Mouse (Mus musculus) layer of hippocampus, adult 9-10 months (tissue): ENCODE data around the gene Ank2.

ENCODE experiments used
- DNase-seq: peaks from one replicate; pipeline ENCODE4 v3.0.0; 2022; ENCODE audit warnings: low spot score

Gene Ank2

DNA sequence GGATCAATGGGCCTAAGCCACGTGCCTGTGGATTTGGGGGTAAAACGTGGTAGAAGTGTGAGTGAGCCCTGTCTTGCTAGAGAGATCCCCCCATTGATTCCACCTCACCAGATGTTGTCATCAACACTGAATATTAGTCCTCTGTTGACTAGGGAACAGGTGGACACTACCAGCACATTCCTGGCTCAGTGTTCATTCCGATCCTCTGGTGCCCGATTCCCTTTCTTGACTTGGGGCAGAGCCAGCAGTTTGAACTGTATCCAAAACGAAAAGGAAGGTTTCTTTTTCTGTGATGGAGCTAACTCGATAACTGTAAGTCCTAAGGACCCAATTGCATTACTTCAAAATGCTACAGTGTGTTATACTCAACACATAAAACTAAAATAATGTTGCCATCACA, 382.9 kb downstream of the Ank2 start:
- no peak for DNase-seq

DNA sequence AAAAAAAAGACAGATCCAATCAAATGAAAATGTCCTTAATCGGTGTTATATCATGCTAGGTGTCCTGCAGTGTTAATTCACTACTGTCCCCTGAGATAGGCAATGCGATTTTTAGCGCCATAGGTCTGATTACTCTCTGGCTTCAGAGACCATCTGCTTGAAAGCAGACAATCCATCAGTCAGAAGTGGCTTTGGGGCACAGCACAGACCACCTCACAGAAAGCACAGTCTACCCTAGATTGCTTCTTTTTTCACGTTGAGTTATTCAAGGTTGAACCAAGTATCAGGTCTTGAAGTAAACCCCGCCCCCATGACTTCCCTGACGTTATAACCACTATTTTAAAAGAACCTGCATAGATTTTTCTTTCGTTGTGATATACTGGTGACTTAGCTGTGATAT, 385.9 kb downstream of the Ank2 start:
- DNase-seq: no peak

DNA sequence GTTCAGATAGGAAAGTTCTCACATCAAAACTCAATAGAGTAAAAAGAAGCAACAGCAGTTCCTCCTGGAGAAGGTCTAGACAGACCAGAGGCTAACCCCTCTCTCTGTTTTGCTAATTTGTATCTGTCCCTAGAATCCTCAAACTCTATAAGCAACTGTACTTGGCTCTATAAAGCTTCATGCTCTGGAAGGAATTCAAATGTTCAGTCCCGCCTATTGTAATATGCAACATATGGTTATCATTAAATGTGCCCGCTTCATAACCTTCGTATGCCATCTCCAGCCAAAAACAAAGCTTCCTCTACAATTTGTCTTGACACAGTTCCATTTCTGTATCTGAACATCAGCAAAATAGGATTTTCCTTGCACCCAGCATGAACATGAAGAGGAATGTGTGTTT, 389.7 kb downstream of the Ank2 start:
- DNase-seq: no peak

DNA sequence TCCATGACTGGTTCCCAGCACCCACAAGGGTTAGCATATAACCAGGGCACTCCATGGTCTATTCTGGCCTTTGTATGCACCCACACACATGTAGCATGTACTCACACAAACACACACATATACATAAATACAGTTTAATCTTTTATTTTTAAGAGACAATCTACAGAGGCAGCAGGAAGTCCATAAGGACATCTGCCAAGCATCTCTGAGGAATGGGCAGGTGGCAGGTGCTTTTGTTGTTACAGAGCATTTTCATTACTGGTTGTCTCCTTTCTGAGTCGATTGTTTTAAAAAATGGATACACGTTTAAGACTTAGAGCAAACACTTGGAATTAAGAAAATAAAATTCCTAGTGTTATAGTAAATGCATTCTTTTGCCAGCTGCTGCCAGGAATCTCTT, 390.7 kb downstream of the Ank2 start:
- no peak for DNase-seq

DNA sequence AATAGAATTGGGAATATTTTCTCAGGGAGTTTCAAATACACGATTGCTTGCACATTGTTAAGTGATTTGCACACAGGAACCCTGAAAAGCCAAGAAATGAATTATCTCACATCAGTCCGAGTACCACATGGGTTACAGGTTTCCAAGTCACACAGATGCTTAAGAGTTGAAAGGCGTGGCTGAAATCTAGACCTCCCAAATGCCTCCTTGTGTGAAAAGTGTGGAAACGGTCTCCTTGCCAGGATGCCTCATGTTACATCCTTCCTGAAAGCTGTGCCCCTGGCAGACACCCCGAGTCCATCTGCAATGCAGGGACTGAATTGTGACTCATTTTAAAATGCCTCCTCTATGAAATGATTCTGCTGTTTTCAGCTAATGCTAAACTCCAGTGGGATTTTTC, 391.9 kb downstream of the Ank2 start:
- DNase-seq: no peak

DNA sequence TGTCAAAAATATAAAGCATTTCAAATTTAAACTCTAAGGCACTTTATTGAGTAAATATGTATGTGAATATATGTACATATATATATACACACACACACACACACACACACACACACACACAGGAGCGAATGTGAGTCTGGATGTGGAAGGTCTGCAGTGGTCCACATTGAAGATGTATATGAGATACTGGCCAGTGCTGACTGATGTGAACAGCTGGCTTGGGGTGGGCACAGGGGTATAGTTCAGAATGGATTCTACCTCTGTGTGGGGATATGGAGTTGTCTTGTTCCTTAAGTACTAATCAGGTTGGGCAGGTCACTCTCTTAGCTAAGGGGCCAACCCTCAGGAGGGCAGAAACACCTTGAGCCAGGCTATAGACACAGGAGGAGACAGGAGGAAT, 397.8 kb downstream of the Ank2 start:
- no peak for DNase-seq

DNA sequence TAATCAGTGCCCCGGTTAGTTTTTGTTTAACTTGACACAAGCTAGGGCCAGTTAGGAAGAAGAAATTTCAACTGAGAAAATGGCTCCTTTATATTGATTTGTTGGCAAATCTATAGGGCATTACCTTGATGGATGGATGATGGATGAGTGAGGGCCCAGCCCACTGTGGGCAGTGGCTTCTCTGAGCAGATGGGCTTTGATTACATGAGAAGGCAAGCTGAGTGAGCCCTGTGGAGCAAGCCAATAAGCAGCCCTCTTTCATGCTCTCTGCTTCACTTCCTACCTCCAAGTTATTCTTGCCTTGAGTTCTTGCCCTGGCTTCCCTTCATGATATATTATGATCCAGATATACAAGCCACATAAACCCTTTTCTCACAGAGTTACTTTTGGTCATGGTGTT, 401.4 kb downstream of the Ank2 start:
- no peak for DNase-seq

DNA sequence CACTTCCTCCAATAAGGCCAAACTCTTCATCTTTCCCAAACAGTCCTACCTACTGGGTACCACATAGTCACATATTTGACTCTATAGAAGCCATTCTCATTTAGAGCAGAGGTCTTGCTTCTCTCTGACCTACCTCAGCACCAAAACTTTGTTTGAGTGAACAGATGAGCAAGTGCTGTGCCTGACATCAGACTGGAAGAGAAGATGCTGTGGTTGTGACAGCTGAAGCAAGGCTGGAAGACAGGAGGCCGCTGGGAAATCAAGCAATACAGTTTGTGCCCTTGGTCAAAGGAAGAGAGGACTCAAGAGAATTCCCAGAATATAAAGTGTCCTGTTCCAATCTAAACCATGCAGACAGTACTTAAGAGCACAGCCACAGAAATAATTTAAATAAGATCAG, 402.0 kb downstream of the Ank2 start:
- no peak for DNase-seq

DNA sequence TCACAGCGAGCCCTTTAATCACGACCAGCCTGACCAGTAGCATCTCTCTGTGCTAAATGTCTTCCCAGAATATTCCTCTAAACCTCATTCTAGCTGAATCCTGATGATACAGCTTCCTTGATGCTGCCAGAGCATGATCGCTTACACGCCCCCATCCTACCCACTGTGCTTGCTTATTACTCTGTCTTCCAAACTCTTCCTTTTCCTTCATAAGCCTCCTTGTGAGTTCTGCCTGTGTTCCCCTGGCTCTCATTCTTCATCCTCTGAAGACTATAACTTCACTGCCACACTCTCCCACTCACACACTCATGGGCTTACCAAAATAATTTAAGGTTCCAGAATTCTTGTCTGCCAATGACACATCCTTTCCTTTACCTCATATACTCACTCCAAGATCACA, 405.5 kb downstream of the Ank2 start:
- DNase-seq: no peak

DNA sequence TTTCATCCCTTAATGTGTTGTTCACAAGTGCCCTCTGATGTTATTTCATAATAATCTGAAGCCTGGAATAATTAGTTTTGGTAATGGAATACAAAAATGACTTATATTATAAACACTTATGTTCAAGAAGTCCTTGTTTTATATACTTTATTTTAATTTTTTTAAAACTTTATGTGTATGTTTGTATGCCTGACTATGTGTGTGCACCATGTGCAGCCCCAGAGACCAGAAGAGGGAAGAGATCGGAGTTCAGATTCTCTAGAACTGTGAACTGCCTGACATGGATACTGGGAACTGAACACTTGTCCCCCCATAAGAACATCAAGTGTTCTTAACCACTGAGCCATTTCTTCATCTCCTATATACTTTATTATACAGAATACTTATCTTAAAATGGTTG, 411.6 kb downstream of the Ank2 start:
- no peak for DNase-seq

DNA sequence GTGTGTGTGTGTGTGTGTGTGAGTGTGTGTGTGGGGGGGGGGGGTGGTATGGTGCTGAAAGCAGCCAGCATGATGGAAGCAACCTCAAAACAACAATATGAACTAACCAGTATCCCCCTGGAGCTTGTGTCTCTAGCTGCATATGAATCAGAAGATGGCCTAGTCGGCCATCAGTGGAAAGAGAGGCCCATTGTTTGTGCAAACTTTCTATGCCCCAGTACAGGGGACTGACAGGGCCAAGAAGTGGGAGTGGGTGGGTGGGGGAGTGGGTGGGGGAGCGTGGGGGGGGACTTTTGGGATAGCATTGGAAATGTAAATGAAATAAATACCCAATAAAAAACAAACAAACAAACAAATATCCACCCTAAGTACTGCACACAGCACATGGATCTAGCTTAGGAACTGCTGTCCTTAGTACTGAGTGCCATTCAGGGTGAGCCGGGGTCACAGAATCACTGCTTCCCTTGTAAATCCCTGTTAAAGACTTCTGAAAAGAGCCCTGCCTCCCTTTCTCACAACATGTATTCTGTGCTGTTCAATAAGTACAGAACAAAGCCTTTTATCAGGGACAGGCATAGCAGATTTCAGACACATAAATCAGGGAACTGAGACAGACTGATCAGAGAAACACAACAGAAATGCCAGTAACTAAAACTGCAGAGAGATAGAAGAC, 412.2 kb downstream of the Ank2 start:
- no peak for DNase-seq

DNA sequence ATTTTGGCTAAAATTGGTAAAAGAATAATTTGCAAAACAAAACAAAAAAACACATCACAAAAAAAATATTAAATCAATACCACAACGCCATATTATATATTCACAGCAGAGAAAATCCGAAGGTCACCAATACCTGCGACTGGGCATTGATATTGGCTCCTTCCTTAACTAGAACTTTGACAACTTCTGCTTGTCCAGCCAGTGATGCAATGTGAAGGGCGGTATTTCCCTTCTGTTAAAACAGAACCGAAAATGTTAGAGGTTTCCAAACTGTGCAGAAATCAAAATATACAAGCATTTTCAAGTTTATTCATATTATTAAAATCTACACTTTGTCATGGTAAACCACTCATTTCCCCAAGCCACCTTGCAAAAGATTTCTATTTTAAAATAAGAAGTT, 421.8 kb downstream of the Ank2 start:
- no peak for DNase-seq

DNA sequence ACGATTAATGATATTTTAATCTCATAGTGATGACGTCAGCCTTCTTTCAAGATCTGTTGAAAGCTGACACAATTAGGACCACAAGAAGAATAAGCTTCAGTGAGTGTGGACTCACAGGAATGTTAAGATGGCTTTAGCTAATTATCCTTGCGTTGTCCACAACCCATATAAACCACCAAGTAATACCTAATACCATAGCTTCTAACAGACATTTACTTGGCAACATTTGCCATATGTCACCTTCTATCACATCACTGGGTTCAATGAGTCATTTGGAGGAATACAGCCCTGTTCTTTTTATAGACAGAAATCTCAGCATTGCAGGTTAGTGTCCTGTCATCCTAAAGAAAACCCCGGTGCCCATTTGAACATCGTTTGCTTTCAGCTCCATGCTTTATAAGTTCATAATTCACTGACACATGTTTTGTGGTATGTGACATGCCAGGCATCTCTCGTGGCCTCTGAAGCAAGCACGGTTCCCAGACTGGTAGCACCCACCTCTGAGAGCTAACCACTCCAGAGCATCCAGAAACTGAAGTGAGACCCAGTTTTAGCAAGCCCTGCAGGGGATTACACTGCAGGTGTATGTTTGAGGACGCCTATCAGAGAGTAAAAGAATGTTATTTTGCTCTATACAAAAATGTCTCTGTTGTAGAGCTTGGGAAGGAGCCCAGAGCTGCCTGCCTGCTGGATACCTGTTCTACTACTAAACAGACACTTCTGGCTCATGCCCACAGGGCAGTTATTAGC, 423.4 kb downstream of the Ank2 start:
- DNase-seq: no peak

DNA sequence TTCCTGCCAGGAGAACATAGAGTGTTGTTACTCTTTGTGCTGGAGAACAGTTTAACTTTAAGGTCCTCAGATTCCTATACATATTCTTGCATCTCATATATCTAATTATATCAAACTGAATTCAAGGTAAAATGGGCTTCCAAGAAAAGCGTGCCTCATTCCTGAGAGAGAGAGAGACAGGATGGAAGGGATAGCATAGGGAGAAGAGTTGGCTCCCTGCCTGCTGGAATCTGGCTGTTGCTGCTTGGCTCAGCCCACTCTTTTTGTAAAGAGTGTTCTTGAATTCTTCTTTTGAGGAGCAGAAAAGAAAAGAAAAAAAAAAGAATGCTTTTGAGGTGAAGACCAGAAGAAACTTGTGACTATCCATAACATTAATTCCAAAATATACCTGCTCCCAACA, 427.7 kb downstream of the Ank2 start:
- no peak for DNase-seq

DNA sequence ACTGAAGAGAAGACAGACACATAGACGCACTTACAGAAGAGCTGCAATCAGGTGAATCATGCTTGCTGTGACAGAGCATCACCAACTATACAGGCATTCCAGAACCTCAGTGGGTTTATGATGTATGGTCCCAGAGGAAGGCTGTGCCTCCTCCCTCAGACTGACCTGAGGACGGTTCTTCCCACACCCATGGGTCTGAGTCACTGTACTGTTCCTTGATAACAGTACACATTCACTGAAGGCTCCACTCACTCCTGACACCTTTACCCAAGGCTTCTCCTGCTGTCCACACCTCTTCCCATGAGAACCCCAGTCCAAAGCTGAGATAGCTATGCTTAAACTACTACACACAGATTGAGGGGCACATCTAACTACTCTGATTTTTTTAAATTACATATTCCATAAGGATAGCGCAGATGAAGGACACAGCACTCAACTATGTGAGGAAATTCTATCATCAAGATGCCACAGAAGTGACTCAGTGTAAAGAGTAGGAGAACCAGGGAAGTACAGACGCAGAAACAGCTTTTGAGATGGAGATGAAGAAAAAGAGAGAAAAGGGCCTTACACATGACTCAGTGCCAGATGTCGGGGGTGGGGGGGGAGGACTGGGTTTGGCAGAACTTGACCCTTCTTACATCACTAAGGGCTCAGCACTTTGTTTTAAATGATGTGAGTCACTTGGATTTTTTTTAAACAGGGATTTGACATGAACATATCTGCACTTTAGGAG, 435.3 kb downstream of the Ank2 start:
- no peak for DNase-seq

DNA sequence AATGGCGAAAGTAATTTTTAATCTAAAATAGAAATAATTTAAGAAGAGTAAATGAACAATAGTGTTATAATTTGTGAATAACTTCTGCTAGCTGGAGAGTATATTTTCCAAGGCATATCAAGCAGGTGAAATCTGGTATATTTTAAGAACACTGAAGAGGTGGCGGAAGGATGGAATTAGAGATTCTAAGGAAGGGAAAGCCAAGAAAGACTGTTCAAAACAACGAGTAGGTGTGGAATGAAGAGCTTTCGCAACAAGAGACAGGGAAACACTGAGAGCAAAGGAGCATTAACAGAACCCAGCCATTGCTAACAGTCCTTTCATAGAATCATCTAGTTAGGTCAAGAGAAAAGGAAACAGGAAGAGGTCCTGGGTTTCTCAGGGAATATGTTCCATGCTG, 439.5 kb downstream of the Ank2 start:
- DNase-seq: no peak

DNA sequence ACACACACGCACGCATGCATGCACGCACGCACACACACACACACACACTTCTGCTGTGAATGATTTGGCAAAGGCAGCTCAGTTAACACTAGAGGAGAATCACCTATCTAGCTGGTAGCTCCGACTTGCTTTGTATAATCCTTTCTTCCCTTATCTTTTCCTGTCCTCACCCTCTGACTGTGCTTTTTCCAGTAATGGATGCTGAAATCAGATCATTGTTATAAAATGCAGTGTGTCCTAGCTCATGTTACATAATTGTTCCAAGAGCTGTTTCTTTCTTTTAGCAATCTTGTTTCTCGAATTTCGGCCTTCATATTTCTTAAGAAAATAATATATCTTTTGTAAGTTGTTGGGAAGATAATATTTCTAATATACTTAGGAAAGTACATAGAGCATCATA, 457.9 kb downstream of the Ank2 start:
- DNase-seq: no peak

DNA sequence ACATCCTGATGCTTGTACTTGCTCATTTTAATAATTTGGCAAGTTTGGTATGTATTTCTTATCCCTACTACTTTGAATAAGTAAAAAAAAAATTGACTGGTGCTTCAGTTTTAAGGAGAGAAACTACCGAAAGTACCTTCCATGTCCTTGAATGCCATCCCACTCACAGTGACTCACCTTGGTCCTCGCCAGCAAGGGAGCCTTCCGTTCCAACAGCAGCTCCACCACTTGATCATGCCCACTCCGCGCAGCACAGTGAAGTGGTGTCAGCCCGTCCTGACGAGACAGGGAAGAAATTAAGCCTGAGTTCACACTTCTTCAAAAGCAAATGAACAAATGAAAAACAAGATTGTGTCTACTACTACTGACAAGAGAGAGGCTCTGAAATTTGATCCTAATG, 460.6 kb downstream of the Ank2 start:
- DNase-seq: no peak

DNA sequence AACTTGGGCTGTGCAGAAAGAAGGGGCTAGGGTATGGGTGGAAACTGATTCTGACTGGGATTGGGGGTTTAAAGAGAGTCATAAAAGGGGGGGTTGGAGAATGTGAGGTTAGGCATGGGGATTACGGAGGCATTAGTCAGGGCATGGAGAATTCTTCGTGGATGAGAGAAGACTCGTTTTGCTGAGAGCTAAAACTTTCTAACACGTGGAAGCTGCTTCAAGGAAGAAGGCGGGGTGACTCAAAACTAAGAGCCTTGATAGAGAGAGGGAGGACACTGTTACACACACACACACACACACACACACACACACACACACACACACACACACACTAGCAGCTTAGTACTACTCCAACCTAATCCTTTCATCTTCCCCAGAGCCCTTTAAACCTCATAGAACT, 463.0 kb downstream of the Ank2 start:
- no peak for DNase-seq

DNA sequence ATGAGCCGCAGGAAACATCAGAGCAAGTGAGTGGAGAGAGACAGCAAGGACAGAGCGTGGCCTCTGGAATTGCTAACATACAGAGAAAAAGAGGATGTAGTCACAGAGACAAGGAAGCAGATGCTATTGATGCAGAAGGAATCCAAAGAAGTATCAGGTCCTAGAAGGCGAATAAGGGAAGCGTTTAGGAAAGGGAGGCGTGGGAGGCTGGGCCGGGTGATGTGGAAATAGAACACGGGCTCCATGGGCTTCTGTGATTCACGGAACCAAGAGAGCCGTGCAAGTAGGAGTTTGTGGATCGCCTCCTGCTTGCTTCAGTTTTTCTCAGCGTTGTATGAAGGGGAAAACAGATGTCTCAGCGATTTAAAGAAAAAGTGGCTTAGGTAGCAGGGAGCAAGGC, 463.6 kb downstream of the Ank2 start:
- DNase-seq: peak; percentile 22

DNA sequence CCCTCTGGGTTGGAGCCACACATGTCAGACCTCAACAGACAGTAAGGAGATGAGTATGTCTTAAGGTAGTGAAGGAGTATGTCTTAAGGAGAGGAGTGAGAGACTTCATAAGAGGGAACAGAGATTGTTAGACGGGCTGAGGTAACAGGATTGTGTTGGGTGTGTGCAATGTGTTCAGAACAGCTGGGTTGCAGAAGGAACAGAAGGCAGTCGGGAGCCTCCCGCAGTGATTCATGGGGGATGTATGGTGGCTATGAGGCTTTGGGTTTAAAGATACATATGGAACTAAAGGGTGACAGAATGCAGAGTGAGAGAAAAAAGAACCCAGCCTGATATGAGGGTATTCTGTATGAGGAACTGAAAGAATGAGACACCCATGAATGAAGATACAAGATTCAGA, 464.2 kb downstream of the Ank2 start:
- no peak for DNase-seq

DNA sequence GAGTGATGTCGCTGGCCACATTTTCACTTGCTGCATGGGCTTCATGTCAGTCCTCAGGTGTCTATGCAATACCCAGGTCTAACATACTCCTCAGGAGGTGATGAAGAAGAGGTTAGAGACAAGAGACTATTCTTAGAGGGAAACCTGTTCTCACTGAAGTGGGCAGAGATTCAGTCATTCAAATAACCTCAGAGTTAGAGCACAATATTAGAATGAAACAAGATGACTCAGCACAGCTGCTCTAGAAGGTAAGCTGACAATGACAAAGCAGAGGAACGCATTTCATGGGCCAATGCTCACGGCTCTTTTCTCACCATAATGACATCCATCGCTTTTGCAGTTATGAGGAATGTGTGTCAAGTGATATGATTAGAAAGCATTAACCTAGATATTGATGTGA, 475.2 kb downstream of the Ank2 start:
- DNase-seq: no peak

DNA sequence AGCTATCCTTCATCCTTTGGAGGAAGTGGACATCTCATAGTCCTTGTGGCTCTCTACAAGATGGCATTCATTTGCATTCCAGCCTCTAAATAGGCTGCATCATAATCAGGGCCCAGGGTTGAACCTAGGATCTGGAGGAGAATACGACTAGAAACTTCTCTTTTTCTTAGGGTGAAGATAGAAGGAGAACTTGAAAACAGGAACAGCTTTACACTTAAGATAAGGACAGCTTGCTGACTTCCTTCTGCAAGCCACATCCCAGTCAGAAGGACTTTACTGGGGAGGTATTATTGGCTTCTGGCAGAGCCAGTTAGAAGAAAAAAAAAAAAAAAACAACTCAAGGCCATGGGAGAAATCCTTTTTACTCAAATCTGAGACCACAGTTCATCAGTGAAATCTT, 479.0 kb downstream of the Ank2 start:
- no peak for DNase-seq

DNA sequence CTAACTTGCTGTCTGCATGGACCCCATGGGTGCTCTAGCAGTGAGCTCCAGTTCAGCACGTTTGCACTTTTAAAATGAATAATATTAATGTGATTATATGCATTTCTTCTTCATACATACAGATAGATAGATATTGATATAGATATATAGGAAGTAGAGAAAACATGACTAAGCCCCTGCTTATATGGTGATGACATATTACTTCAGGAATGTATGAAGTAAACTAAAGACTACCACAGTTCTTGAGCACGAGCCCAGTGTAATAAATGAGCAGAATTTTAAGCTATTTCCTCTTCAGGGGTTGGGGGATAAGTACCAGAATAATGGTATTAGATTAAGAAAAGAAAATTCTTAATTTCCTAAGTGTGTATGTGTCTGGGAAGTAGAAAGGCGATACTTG, 479.4 kb downstream of the Ank2 start:
- no peak for DNase-seq
